Mouse (Mus musculus) right cerebral cortex, adult 2 months (tissue): ENCODE measurements around the gene Kdm2b.

ENCODE experiments used
- DNase-seq, 2 experiments: peaks; one replicate each; pipeline ENCODE4 v3.0.0; 2021 to 2022; ENCODE audit warnings: low spot score in 2 of 2

The Kdm2b gene

GRCm38 (mm10) chr5:122989551-122990330 is at the start of gene Kdm2b:
Kdm2b (minus strand) TSS chr5:122989823.
- DNase-seq = no peak

- no peak for DNase-seq
Observed at GRCm38 (mm10) chr5:123039120-123039752, 49.6 kb upstream of the Kdm2b start.

GRCm38 (mm10) chr5:123038115-123038514 is 48.5 kb upstream of the Kdm2b start:
- no peak for DNase-seq

GRCm38 (mm10) chr5:123035564-123035963 is 45.9 kb upstream of the Kdm2b start:
- DNase-seq = no peak

- DNase-seq = no peak
Observed at GRCm38 (mm10) chr5:123035089-123035488, 45.5 kb upstream of the Kdm2b start.

GRCm38 (mm10) chr5:123033646-123034160 is 44.1 kb upstream of the Kdm2b start:
- DNase-seq = no peak

- DNase-seq = no peak
Observed at GRCm38 (mm10) chr5:123031312-123031711, 41.7 kb upstream of the Kdm2b start.

GRCm38 (mm10) chr5:123029729-123030128 is 40.1 kb upstream of the Kdm2b start:
- no peak for DNase-seq

GRCm38 (mm10) chr5:123027436-123027835 is 37.8 kb upstream of the Kdm2b start:
- DNase-seq = no peak

GRCm38 (mm10) chr5:123026414-123026813 is 36.8 kb upstream of the Kdm2b start:
- DNase-seq = no peak

- DNase-seq = no peak
Observed at GRCm38 (mm10) chr5:123024965-123025573, 35.4 kb upstream of the Kdm2b start.

- no peak for DNase-seq
Observed at GRCm38 (mm10) chr5:123024312-123024711, 34.7 kb upstream of the Kdm2b start.

- DNase-seq = no peak
Observed at GRCm38 (mm10) chr5:123023049-123023448, 33.4 kb upstream of the Kdm2b start.

- no peak for DNase-seq
Observed at GRCm38 (mm10) chr5:123021438-123021837, 31.8 kb upstream of the Kdm2b start.

- no peak for DNase-seq
Observed at GRCm38 (mm10) chr5:123020426-123020825, 30.8 kb upstream of the Kdm2b start.

- DNase-seq = no peak
Observed at GRCm38 (mm10) chr5:123019336-123020016, 29.9 kb upstream of the Kdm2b start.

GRCm38 (mm10) chr5:123017504-123017903 is 27.9 kb upstream of the Kdm2b start:
- no peak for DNase-seq

- no peak for DNase-seq
Observed at GRCm38 (mm10) chr5:123015915-123016314, 26.3 kb upstream of the Kdm2b start.

- peak; percentile 93 to 96 for DNase-seq
Observed at GRCm38 (mm10) chr5:123014753-123015701, 25.4 kb upstream of the Kdm2b start, which contains the start of gene Orai1. Orai1 (plus strand) TSS chr5:123015074.

- peak; percentile 66 to 68 for DNase-seq
Observed at GRCm38 (mm10) chr5:123013599-123014315, 24.1 kb upstream of the Kdm2b start.
